Mouse (Mus musculus): Measurements from ENCODE around the gene Tet3. TPM values are rescaled to one million over a fixed set of nuclear protein-coding genes. Genes with fewer than 3 reads are reported as not detected.
A peak's percentile ranks its signal among the peaks of the same experiment; 100 is the strongest.

Gene Tet3
- total RNA-seq, 2 experiments from 2014 or later = 112 to 117 TPM

GRCm38 (mm10) chr6:83385569-83386090, 73.3 kb downstream of the Tet3 start:
- intact Hi-C loops (cut with DNase I) = no loop called here
- DNase-seq = no peak

- DNase-seq = no peak
- intact Hi-C loops (cut with DNase I) = no loop called here
These were observed 77.1 kb downstream of the Tet3 start for GRCm38 (mm10) chr6:83381510-83382491.

DNA sequence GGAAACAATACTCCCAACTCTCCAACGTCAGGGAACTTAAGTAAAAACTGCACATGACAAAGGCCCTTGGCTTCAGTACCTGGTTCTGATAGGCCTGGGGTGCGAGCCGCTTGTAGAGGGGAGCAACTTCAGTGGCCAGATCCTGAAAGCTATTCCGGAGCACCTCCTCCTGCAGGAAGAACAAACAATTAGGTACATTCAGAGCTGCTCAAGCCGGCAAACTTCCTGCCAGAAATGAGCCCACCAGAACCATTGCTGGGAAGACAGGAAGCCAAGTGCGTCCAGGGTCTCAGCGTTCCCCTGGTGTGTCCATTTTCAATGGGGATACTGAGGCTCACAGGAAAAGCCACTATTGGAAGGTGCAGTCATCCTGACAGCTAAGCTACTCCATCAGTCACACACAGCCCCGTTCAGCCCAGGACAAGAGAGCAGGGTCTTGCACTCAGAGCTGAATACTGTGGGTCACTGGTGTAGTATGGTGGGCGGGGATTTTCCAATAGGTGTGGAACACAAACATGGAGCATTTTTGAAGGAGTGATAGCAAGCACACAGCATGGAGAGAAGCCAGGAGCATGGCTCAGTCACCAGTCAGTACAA, 85.1 kb downstream of the Tet3 start:
- no peak for DNase-seq
- intact Hi-C loops (cut with DNase I) = no loop called here

DNA sequence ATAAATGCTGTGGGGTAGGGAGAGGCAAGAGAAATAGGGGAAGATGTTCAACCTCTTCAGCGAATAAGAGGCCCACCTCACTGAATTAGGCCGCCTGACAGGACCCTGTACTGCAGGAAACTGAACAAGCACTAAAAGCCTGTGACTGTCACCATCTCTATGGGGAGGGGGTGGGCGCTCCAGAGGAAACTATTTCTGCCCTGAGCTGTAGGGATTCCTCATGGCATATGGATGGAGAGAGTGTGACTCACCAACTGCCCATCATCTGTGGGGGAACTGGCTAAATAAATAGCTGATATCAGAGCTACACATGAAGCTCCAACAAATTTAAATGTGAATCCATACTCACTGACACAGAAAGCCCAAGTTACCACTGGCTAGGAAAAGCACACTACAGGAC, 87.5 kb downstream of the Tet3 start:
- no peak for DNase-seq

GRCm38 (mm10) chr6:83370316-83370965, 88.4 kb downstream of the Tet3 start:
- intact Hi-C loops (cut with DNase I) = no loop called here
- no peak for DNase-seq

More for the DNA sequence above, 87.5 kb downstream of the Tet3 start:
- intact Hi-C loops (cut with DNase I) = no loop called here

GRCm38 (mm10) chr6:83363075-83363474, 95.8 kb downstream of the Tet3 start:
- DNase-seq = no peak
- intact Hi-C loops (cut with DNase I) = no loop called here

GRCm38 (mm10) chr6:83361523-83362248, 97.2 kb downstream of the Tet3 start:
- intact Hi-C loops (cut with DNase I) = no loop called here
- no peak for DNase-seq

DNA sequence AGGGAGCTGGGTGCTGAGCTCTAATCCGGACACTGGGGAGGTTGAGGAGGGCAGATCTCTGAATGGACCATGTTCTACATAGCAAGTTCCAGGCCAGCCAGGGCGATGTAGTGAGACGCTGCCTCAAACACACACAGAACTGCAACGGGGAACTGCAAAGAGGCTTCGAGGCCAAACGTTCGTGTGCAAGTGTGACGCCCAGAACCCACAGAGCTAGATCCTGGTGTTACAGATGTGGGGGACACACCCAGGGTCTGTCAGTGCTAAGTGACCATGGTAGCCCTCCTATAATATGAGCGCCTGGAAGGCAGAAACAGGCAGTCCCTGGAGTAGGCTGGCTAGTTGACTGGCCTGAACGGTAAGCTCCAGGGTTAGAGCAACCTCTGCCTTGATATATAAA, 101.4 kb downstream of the Tet3 start:
- intact Hi-C loops (cut with DNase I) = loop anchor here (5.0 kb wide), 1 partner anchor 155 kb away; no protein-coding TSS in a partner anchor
- DNase-seq = no peak

DNA sequence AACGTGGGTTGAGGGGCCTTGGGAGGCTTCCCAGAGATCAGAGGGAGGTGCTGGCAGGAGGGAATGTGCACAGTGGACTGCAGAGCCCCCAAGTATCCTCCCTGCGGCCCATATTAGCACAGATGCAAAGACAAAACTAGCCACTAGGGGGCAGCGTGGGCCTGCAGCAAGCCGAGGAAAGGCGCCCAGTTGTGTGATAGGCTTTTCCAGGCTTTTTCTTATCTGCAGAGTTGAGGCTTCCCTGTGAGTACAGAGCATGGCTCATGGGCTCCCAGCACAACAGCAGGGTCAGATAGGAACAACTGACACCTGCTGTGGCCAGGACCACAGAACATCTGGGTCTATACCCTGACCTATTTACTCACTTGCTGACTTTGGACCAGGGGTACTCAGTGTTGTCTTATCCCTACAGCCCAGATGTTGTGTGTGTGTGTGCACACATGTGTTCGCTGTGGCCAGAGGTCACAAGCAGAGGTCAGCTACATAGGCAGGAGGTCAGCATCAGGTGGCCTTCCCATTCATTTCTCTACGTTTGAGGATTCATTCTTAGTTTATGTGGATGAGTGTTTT, 102.2 kb downstream of the Tet3 start:
- peak; percentile 87 for DNase-seq
- intact Hi-C loops (cut with DNase I) = loop anchor here (5.0 kb wide), 1 partner anchor 156 kb away; no protein-coding TSS in a partner anchor

GRCm38 (mm10) chr6:83354856-83355781, 103.8 kb downstream of the Tet3 start:
- intact Hi-C loops (cut with DNase I) = loop anchor here (5.0 kb wide), 1 partner anchor 157 kb away; no protein-coding TSS in a partner anchor
- DNase-seq = no peak

- DNase-seq = peak; percentile 61
- intact Hi-C loops (cut with DNase I) = no loop called here
These were observed 106.0 kb downstream of the Tet3 start for GRCm38 (mm10) chr6:83352666-83353410.

DNA sequence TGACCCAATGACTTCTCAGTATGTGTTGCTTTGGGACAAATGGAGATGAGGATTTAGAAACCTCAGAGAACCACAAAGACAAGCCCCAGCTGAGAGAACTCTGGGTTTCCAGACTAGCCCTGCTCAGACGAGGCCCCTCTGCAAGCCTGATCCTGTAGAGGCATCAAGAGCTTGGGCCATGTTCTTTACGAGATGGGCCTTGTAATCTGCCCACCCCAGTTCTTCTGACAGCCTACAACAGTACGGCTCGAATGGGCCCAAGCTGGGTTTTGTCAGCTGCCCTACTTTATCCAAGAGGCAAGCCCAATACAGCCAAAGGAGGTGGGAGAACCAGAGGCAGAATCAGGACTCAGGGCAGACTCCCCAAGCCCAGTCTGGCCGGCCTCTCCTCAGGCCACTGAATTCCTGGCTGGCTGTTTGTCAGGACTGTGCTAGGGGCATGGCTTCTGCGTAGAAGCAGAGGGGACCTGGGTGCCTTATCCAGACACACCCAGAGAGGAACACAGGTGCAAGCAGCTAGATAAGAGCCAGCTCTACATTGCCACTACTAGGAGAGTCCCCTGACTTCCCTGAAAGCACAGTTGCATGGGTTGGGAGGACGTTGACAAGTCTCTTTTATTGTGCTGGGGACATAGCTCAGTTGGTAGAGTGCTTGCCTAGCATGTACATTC, 107.3 kb downstream of the Tet3 start:
- no peak for DNase-seq
- intact Hi-C loops (cut with DNase I) = no loop called here

GRCm38 (mm10) chr6:83350851-83351405, 108.0 kb downstream of the Tet3 start:
- intact Hi-C loops (cut with DNase I) = no loop called here
- no peak for DNase-seq

DNA sequence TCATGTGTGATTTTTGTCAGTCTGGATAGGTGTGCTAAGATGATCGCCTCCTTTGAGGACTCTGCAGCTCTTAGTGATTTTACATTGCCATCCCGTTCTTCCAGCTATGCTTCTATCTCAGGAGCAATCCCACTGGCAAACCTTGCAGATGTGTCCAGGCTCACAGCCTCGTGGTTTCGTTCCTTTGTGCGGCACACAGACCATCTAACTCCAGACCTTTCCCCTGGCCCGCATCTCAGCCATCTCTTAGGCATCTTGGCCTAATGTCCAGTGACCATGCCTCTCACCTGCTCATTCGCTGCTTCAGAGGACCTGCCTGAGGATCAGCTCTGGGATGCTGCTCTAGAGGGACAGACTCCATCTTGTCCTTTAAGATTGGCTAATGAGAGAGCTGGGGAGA, 108.7 kb downstream of the Tet3 start:
- intact Hi-C loops (cut with DNase I) = no loop called here
- no peak for DNase-seq

GRCm38 (mm10) chr6:83349274-83349958, 109.5 kb downstream of the Tet3 start:
- intact Hi-C loops (cut with DNase I) = no loop called here
- DNase-seq = peak; percentile 88

DNA sequence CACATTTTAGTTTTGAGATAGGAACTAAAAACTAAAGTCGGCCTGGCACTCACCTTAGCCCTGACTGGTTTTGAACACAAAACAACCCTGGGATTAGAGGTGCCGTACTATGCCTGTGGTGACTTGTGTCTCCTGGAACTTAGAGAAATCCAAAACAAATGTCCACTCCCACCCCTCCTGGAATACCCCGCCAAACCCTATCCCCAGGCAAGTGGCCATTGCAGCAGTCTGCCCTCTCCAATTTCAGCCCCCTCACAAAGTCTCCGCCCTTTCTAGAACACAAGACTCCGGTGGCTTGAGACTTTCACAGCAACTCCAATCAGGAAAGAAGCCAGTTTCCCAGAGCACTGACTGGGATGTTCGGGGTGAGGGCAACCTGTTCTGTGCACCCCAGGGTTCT, 110.0 kb downstream of the Tet3 start, which contains the start of gene Bola3:
TSS of gene Bola3 (plus strand) at position 275 of the 400 bp plus-strand sequence.
- intact Hi-C loops (cut with DNase I) = no loop called here
- no peak for DNase-seq

GRCm38 (mm10) chr6:83347916-83348315, 111.0 kb downstream of the Tet3 start:
- no peak for DNase-seq
- intact Hi-C loops (cut with DNase I) = no loop called here
